27 mouse cellular contexts compared by ENCODE assay signal in the genomic region with DNA sequence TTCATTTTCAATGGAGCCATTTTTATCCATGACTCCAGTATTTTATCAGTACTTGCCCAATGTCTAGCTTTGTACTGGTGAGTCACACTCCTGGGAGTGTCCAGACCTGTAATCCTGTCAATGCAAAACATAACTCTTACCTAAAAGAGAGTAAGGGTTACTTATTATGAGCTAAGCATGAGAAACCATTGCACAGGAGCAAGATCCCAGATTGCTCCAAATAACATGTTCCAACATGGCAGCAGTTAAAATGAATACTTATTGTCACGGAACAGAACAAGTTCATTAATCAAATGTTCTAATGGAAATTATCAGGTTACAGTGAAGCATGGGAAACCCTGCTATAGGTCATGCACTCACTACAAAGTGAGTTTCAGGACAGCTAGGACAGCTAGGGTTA. TPM values are rescaled to one million over a fixed set of nuclear protein-coding genes. Genes with fewer than 3 reads are reported as not detected.
"Had no signal": no experiment of that assay in that cellular context is flagged by ENCODE, and none has a peak within 500 bp of the region (broad histone marks: within the 10 kb centered on the region; RNA-seq: fewer than 3 reads in every experiment).

No protein-coding gene starts in this region.

- DNase-seq: left cerebral cortex, postnatal 4 days; liver; liver, embryonic 13.5 days; liver, postnatal 0 days; lung, adult 18-20 months; lung, adult 2 months; lung, embryonic 14.5 days; lung, postnatal 10 days; lung, postnatal 14 days; lung, postnatal 36 days; lung, postnatal 4 days; midbrain, embryonic 14.5 days had no signal

RNA-seq across cellular contexts. Expression of gene Gm10306, which starts 4.0 kb away (rescaled TPM):
- polyA plus RNA-seq: limb, embryonic 10.5 days; limb, embryonic 13.5 days; limb, embryonic 15.5 days; liver, adult 2 months; liver, embryonic 11.5 days; liver, embryonic 15.5 days; liver, embryonic 16.5 days; lung, adult 2 months; lung, embryonic 14.5 days; lung, embryonic 15.5 days; macrophage; midbrain, embryonic 10.5 days; midbrain, embryonic 11.5 days; midbrain, embryonic 13.5 days; midbrain, embryonic 14.5 days; midbrain, embryonic 16.5 days; myocyte; neural tube, embryonic 11.5 days had no signal
